Mouse (Mus musculus) naive thymus-derived CD4-positive, alpha-beta T cell, adult 2 months (primary cell): Measurements from ENCODE around the gene Ube2c.

Experiments used
- DNase-seq: peaks from one replicate; pipeline ENCODE4 v3.0.0-alpha.2; 2011; ENCODE audit warnings: low read depth

Gene Ube2c

GRCm38 (mm10) chr2:164822636-164823165 is 53.0 kb downstream of the Ube2c start, which contains the start of gene Zswim1:
Gene Zswim1 (plus strand): TSS chr2:164822686.
- peak; percentile 99 for DNase-seq

- no peak for DNase-seq
Measured at GRCm38 (mm10) chr2:164823181-164823585, 53.5 kb downstream of the Ube2c start.

GRCm38 (mm10) chr2:164823969-164824368 is 54.3 kb downstream of the Ube2c start:
- no peak for DNase-seq

GRCm38 (mm10) chr2:164825521-164825920 is 55.8 kb downstream of the Ube2c start:
- DNase-seq, result no peak

- DNase-seq, result no peak
Measured at GRCm38 (mm10) chr2:164827146-164827850, 57.6 kb downstream of the Ube2c start.
